ENCODE assay signal across 8 mouse cellular contexts in genomic region chr15:77230144-77230543, GRCm38 (mm10).
"Had no signal": no experiment of that assay in that cellular context is flagged by ENCODE, and none has a peak within 500 bp of the region (broad histone marks: within the 10 kb centered on the region; RNA-seq: fewer than 3 reads in every experiment).

No protein-coding gene starts in this region.

- H3K9ac ChIP-seq: limb, embryonic 15.5 days; liver, embryonic 12.5 days; midbrain, embryonic 12.5 days; neural tube, embryonic 15.5 days had no signal

- H3K27me3 ChIP-seq: limb, embryonic 15.5 days; liver, embryonic 12.5 days; midbrain, embryonic 12.5 days; neural tube, embryonic 15.5 days had no signal

- H3K4me2 ChIP-seq: limb, embryonic 15.5 days; liver, embryonic 12.5 days; midbrain, embryonic 12.5 days; neural tube, embryonic 15.5 days had no signal

- DNase-seq: kidney, postnatal 36 days; right cerebral cortex, adult 18-20 months; right cerebral cortex, postnatal 25 days had no signal

- H3K4me3 ChIP-seq: limb, embryonic 15.5 days; liver, embryonic 12.5 days; midbrain, embryonic 12.5 days; myocyte; neural tube, embryonic 15.5 days had no signal

- H3K27ac ChIP-seq: limb, embryonic 15.5 days; liver, embryonic 12.5 days; midbrain, embryonic 12.5 days had no signal

- H3K36me3 ChIP-seq: limb, embryonic 15.5 days; liver, embryonic 12.5 days; neural tube, embryonic 15.5 days had no signal

- ATAC-seq: liver, embryonic 12.5 days had no signal

- H3K9me3 ChIP-seq: limb, embryonic 15.5 days; liver, embryonic 12.5 days; midbrain, embryonic 12.5 days; neural tube, embryonic 15.5 days had no signal
